Mouse (Mus musculus): ENCODE measurements at regions not wholly inside any gene's neighbourhood (a gene's known extent, or its start where the extent isn't known, plus 50 kb on each side); places are given as distances from the start of the nearest gene placed in this dataset.

DNA sequence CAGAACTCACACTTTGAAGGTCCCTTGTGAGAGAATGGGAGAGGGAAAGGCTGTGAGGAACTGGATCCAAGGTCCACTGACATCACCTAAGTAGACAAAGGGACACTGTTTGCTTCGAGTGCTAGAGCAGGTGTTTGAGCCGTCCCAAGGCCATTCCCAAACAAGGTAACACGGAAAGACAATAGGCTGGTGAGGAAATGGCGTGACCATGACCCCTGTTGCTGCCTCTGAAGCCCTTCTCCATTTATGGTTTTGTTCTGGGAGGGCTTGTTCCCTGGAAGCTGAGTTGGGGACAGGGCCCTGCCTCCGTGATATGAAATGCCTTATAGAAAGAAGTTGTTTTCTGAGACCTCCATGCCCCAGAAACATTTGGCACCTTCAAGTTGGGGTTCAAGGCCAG is 130.6 kb downstream of the Psmg1 start:
- no peak overlapping the region for H3K27ac ChIP-seq (ENCODE audit: low read depth, low read length)

DNA sequence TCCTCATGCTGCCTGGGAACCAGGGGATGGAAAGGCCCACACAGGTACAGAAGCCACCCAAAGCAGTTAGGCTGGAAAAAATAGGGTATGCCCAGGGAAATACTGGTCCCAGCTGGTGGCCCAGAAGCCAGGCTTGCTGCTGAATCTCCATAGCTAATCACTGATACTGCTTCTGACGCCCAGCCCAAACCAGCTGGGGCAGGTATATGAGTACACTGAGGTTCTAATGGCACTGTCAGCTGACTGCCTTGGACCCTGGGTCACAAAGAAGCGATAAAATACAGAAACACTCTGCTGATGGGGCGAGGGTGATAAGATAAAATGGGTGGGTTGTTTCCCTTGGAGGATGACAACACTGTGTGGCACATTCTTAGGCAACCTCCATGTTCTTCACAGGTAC is 133.4 kb downstream of the Psmg1 start:
- WGBS = 92% methylated on average over 3 of the region's 3 CpGs
- Histone ChIP-seq H3K27me3 (ENCODE audit: control insufficient read depth, insufficient read depth, low read length) (no peaks in the 10 kb centered on the region), H3K4me1 (ENCODE audit: control insufficient read depth, insufficient read depth, low read length) (no peaks in the 10 kb centered on the region), H3K9me3 (ENCODE audit: control insufficient read depth, low read length) (no peaks in the 10 kb centered on the region), H3K27ac (ENCODE audit: low read depth, low read length) (no peak overlapping the region), H3K9ac (ENCODE audit: low read depth, low read length) (no peak overlapping the region), H3K36me3 (ENCODE audit: control insufficient read depth, insufficient read depth, low read length) (no peaks in the 10 kb centered on the region), H3K4me3 (ENCODE audit: low read length) (no peak overlapping the region), H3K4me2 (replicated peaks; ENCODE audit: low read depth, low read length) (no peak overlapping the region)
- ATAC-seq (ENCODE audit: low FRiP score, low TSS enrichment) = no peak

More for the DNA sequence above, 130.6 kb downstream of the Psmg1 start:
- H3K27me3 ChIP-seq (ENCODE audit: control insufficient read depth, insufficient read depth, low read length) = no peaks in the 10 kb centered on the region
- H3K4me1 ChIP-seq (ENCODE audit: control insufficient read depth, insufficient read depth, low read length) = no peaks in the 10 kb centered on the region
- H3K9ac ChIP-seq (ENCODE audit: low read depth, low read length) = no peak overlapping the region
- no peak overlapping the region for H3K4me2 ChIP-seq (replicated peaks; ENCODE audit: low read depth, low read length)
- WGBS = 88% methylated on average over 5 of the region's 5 CpGs
- no peaks in the 10 kb centered on the region for H3K36me3 ChIP-seq (ENCODE audit: control insufficient read depth, insufficient read depth, low read length)
- no peak overlapping the region for H3K4me3 ChIP-seq (ENCODE audit: low read length)
- no peaks in the 10 kb centered on the region for H3K9me3 ChIP-seq (ENCODE audit: control insufficient read depth, low read length)
- ATAC-seq (ENCODE audit: low FRiP score, low TSS enrichment) = no peak

- Histone ChIP-seq H3K4me2 (replicated peaks; ENCODE audit: low read depth, low read length) (no peak overlapping the region), H3K4me1 (ENCODE audit: control insufficient read depth, insufficient read depth, low read length) (no peaks in the 10 kb centered on the region), H3K9me3 (ENCODE audit: control insufficient read depth, low read length) (no peaks in the 10 kb centered on the region), H3K9ac (ENCODE audit: low read depth, low read length) (no peak overlapping the region), H3K27me3 (ENCODE audit: control insufficient read depth, insufficient read depth, low read length) (no peaks in the 10 kb centered on the region), H3K27ac (ENCODE audit: low read depth, low read length) (no peak overlapping the region), H3K36me3 (ENCODE audit: control insufficient read depth, insufficient read depth, low read length) (no peaks in the 10 kb centered on the region), H3K4me3 (ENCODE audit: low read length) (no peak overlapping the region)
- ATAC-seq (ENCODE audit: low FRiP score, low TSS enrichment) = no peak
- WGBS = 67% methylated on average over 2 of the region's 2 CpGs
These were observed 135.5 kb downstream of the Psmg1 start for GRCm38 (mm10) chr16:95855230-95855629.

DNA sequence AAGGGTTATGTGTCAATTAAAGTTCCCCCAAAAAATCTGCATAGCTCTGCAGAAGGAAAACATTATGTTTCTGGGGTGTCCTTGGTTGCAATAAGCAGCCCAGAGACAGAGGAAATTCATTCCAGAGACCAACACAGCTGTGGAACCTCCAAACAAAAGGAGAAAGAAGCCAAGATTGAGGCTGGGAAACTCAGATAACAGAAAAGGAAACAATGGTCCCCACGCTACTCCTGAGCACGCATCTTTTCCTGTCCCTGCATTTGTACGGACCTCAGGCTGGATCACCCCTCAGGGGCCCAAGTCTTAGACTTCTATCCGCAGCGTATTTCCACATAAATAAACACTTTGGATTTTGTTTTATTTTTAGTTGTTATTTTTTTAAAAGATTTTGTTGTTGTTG is 138.9 kb downstream of the Psmg1 start:
- no peak for ATAC-seq (ENCODE audit: low FRiP score, low TSS enrichment)
- no peaks in the 10 kb centered on the region for H3K9me3 ChIP-seq (ENCODE audit: control insufficient read depth, low read length)
- 0 out of 2 replicates have a peak overlapping the region, but pooled peaks have one; percentile 8 for H3K27ac ChIP-seq (ENCODE audit: low read depth, low read length)
- H3K4me2 ChIP-seq (replicated peaks; ENCODE audit: low read depth, low read length) = no peak overlapping the region
- 87% methylated on average over 5 of the region's 5 CpGs for WGBS
- no peaks in the 10 kb centered on the region for H3K36me3 ChIP-seq (ENCODE audit: control insufficient read depth, insufficient read depth, low read length)
- H3K27me3 ChIP-seq (ENCODE audit: control insufficient read depth, insufficient read depth, low read length) = no peaks in the 10 kb centered on the region
- 0 out of 2 replicates have a peak, but pooled peaks cover 3% of the 10 kb centered on the region for H3K4me1 ChIP-seq (ENCODE audit: control insufficient read depth, insufficient read depth, low read length)
- no peak overlapping the region for H3K9ac ChIP-seq (ENCODE audit: low read depth, low read length)
- H3K4me3 ChIP-seq (ENCODE audit: low read length) = no peak overlapping the region

DNA sequence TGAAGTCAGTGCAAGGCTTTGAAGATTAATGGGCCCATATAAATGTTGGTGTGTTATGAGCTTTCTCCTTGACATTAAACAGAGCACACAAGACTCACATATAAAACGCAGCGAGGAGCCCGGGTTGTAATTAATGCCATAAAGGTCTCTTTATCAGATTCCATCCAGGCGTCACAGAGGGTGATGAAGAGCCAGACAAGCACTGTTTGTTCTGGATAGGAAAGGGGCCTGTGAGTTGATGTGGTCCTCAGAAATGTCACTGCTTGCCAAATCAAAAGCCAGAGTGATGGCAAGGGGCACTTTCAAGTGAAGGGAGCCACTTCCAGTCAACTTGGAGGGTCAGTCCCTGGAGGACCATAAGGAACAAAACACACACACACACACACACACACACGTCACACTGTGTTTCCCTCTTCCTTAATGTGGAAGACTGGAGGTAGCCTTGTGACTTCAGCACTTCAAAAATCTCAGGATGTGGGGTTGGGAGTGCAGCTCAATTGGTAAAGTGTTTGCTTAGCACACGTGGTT is 142.1 kb downstream of the Psmg1 start:
- 38% methylated on average over 6 of the region's 6 CpGs for WGBS
- Histone ChIP-seq H3K4me3 (ENCODE audit: low read length) (no peak overlapping the region), H3K27me3 (ENCODE audit: control insufficient read depth, insufficient read depth, low read length) (no peaks in the 10 kb centered on the region), H3K27ac (ENCODE audit: low read depth, low read length) (peak overlapping the region; percentile 53; the same call in 1 of the 2 replicates), H3K9ac (ENCODE audit: low read depth, low read length) (no peak overlapping the region), H3K36me3 (ENCODE audit: control insufficient read depth, insufficient read depth, low read length) (no peaks in the 10 kb centered on the region), H3K4me2 (replicated peaks; ENCODE audit: low read depth, low read length) (no peak overlapping the region), H3K9me3 (ENCODE audit: control insufficient read depth, low read length) (no peaks in the 10 kb centered on the region), H3K4me1 (ENCODE audit: control insufficient read depth, insufficient read depth, low read length) (peaks cover 10% of the 10 kb centered on the region)
- ATAC-seq (ENCODE audit: low FRiP score, low TSS enrichment) = peak; percentile 22; the same call in 1 of the 2 replicates

- ATAC-seq (ENCODE audit: low FRiP score, low TSS enrichment) = no peak; the same call in 1 of the 2 replicates
- H3K4me3 ChIP-seq (ENCODE audit: low read length) = no peak overlapping the region
- H3K4me1 ChIP-seq (ENCODE audit: control insufficient read depth, insufficient read depth, low read length) = peaks cover 10% of the 10 kb centered on the region
- WGBS = 53% methylated on average over 3 of the region's 3 CpGs
- H3K27me3 ChIP-seq (ENCODE audit: control insufficient read depth, insufficient read depth, low read length) = no peaks in the 10 kb centered on the region
- no peaks in the 10 kb centered on the region for H3K9me3 ChIP-seq (ENCODE audit: control insufficient read depth, low read length)
- H3K9ac ChIP-seq (ENCODE audit: low read depth, low read length) = no peak overlapping the region
- H3K4me2 ChIP-seq (replicated peaks; ENCODE audit: low read depth, low read length) = no peak overlapping the region
- peak overlapping the region; percentile 53; the same call in 1 of the 2 replicates for H3K27ac ChIP-seq (ENCODE audit: low read depth, low read length)
- no peaks in the 10 kb centered on the region for H3K36me3 ChIP-seq (ENCODE audit: control insufficient read depth, insufficient read depth, low read length)
These were observed 142.8 kb downstream of the Psmg1 start for GRCm38 (mm10) chr16:95847765-95848483.

- Histone ChIP-seq H3K27ac (ENCODE audit: low read depth, low read length) (no peak overlapping the region), H3K4me3 (ENCODE audit: low read length) (no peak overlapping the region), H3K9me3 (ENCODE audit: control insufficient read depth, low read length) (no peaks in the 10 kb centered on the region), H3K36me3 (ENCODE audit: control insufficient read depth, insufficient read depth, low read length) (no peaks in the 10 kb centered on the region), H3K4me1 (ENCODE audit: control insufficient read depth, insufficient read depth, low read length) (peaks cover 10% of the 10 kb centered on the region), H3K27me3 (ENCODE audit: control insufficient read depth, insufficient read depth, low read length) (no peaks in the 10 kb centered on the region), H3K4me2 (replicated peaks; ENCODE audit: low read depth, low read length) (no peak overlapping the region), H3K9ac (ENCODE audit: low read depth, low read length) (no peak overlapping the region)
- no peak for ATAC-seq (ENCODE audit: low FRiP score, low TSS enrichment)
- WGBS = 18% methylated on average over 10 of the region's 10 CpGs
These were observed 143.5 kb downstream of the Ets2 start for GRCm38 (mm10) chr16:95845323-95845860.

- Histone ChIP-seq H3K4me3 (ENCODE audit: low read length) (no peak overlapping the region), H3K36me3 (ENCODE audit: control insufficient read depth, insufficient read depth, low read length) (no peaks in the 10 kb centered on the region), H3K27me3 (ENCODE audit: control insufficient read depth, insufficient read depth, low read length) (no peaks in the 10 kb centered on the region), H3K9ac (ENCODE audit: low read depth, low read length) (no peak overlapping the region), H3K9me3 (ENCODE audit: control insufficient read depth, low read length) (no peaks in the 10 kb centered on the region), H3K4me2 (replicated peaks; ENCODE audit: low read depth, low read length) (no peak overlapping the region), H3K27ac (ENCODE audit: low read depth, low read length) (no peak overlapping the region), H3K4me1 (ENCODE audit: control insufficient read depth, insufficient read depth, low read length) (peaks cover 8% of the 10 kb centered on the region)
- 38% methylated on average over 4 of the region's 4 CpGs for WGBS
- ATAC-seq (ENCODE audit: low FRiP score, low TSS enrichment) = no peak
These were observed 142.8 kb downstream of the Ets2 start for GRCm38 (mm10) chr16:95844691-95845090.

DNA sequence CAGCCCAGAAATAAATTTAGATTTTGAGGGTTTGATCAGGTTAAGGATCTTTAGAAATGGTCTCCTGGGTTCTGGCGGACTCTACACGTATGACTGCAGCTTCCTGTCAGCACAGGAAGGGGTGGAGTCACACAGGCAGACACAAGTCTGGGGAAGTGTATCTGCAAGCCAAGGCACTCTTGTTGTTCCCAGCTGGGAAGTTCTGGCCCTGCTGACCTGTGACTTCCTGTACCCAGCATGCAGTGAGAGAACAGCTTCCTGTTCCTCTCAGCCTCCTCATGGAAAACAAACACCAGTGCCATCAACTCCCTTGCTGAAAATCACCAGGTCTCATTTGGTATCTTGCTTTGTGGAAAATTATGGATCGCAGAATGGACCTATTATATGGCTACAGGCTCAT is 140.9 kb downstream of the Ets2 start:
- Histone ChIP-seq H3K36me3 (ENCODE audit: control insufficient read depth, insufficient read depth, low read length) (no peaks in the 10 kb centered on the region), H3K9me3 (ENCODE audit: control insufficient read depth, low read length) (no peaks in the 10 kb centered on the region), H3K9ac (ENCODE audit: low read depth, low read length) (no peak overlapping the region), H3K4me3 (ENCODE audit: low read length) (no peak overlapping the region), H3K27me3 (ENCODE audit: control insufficient read depth, insufficient read depth, low read length) (no peaks in the 10 kb centered on the region), H3K4me2 (replicated peaks; ENCODE audit: low read depth, low read length) (no peak overlapping the region), H3K27ac (ENCODE audit: low read depth, low read length) (no peak overlapping the region), H3K4me1 (ENCODE audit: control insufficient read depth, insufficient read depth, low read length) (peaks cover 7% of the 10 kb centered on the region)
- ATAC-seq (ENCODE audit: low FRiP score, low TSS enrichment) = no peak
- WGBS = 93% methylated on average over 3 of the region's 3 CpGs

Data from kidney, embryonic 14.5 days (tissue).